Mouse (Mus musculus) erythroblast, embryonic 14.5 days (primary cell): ENCODE data around the gene Prkag2. TPM values are rescaled to one million over a fixed set of nuclear protein-coding genes. Genes with fewer than 3 reads are reported as not detected.
A peak's percentile ranks its signal among the peaks of the same experiment; 100 is the strongest.

Experiments used
- H3K27me3 ChIP-seq: 2 replicates; pipeline ENCODE4 v1.6.1; 2012; ENCODE audit warnings: inconsistent platforms; ENCODE audit not compliant: control insufficient read depth
- H3K36me3 ChIP-seq: 2 replicates; pipeline ENCODE4 v1.6.1; 2012; ENCODE audit warnings: mild to moderate bottlenecking, inconsistent platforms; ENCODE audit not compliant: control insufficient read depth
- H3K4me1 ChIP-seq: 2 replicates; pipeline ENCODE4 v1.6.1; 2012; ENCODE audit warnings: inconsistent platforms; ENCODE audit not compliant: control insufficient read depth
- H3K4me3 ChIP-seq: replicated peaks from 2 replicates; pipeline ENCODE3; 2012; ENCODE audit warnings: moderate library complexity, mild to moderate bottlenecking, inconsistent platforms
- H3K9me3 ChIP-seq: 2 replicates; pipeline ENCODE4 v1.6.1; 2012; ENCODE audit warnings: low read length, inconsistent platforms, mixed read lengths; ENCODE audit not compliant: control insufficient read depth
- GATA1 ChIP-seq: IDR thresholded peaks from 2 replicates; pipeline ENCODE4 v1.6.1; 2012; ENCODE audit warnings: low read length, inconsistent platforms, mixed read lengths
- TAL1 ChIP-seq: IDR thresholded peaks from 3 replicates; pipeline ENCODE4 v1.6.1; 2012; ENCODE audit warnings: low read length, inconsistent platforms, mixed read lengths
- polyA plus RNA-seq: library from polyadenylated mRNA; stranded (reverse); fragments of >175 nt; gene quantifications from 2 replicates; pipeline ENCODE4 v1.2.3, GENCODE M21; 2012

Gene Prkag2
- polyA plus RNA-seq, 1 experiment = 0.07 TPM

- TF ChIP-seq TAL1 (no peak), GATA1 (no peak)
- Histone ChIP-seq H3K27me3 (peaks cover 5% of the 10 kb centered on the region), H3K4me3 (no peak overlapping the region), H3K36me3 (no peaks in the 10 kb centered on the region; the same call in 1 of the 2 replicates), H3K9me3 (no peaks in the 10 kb centered on the region), H3K4me1 (peaks cover 34% of the 10 kb centered on the region)
Observed at GRCm38 (mm10) chr5:24873221-24873620, 227.2 kb downstream of the Prkag2 start.

DNA sequence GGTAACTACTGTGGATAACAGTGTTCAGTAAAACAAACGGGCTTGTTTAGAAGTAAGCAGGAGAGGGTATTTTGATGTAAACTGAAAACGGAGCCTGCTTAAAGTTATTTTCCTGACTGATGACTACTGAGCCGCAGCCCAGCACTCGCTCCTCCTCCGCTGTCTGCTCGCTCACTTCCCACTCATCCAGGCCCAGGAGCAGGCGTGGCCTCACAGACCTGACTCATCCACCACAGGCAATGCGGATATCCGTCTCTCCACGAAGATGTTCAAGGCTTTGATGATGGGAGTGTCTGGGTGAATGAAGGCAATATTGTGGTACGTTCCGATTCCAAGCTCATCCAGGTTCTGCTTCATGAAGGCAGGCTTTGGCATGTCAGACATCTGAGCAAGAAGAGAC, 229.2 kb downstream of the Prkag2 start:
- H3K36me3 ChIP-seq = no peaks in the 10 kb centered on the region; the same call in 1 of the 2 replicates
- no peak overlapping the region for H3K4me3 ChIP-seq
- H3K9me3 ChIP-seq = peaks cover 3% of the 10 kb centered on the region; the same call in 1 of the 2 replicates
- TF ChIP-seq TAL1 = no peak
- TF ChIP-seq GATA1 = no peak
- peaks cover 5% of the 10 kb centered on the region for H3K27me3 ChIP-seq
- peaks cover 31% of the 10 kb centered on the region for H3K4me1 ChIP-seq

DNA sequence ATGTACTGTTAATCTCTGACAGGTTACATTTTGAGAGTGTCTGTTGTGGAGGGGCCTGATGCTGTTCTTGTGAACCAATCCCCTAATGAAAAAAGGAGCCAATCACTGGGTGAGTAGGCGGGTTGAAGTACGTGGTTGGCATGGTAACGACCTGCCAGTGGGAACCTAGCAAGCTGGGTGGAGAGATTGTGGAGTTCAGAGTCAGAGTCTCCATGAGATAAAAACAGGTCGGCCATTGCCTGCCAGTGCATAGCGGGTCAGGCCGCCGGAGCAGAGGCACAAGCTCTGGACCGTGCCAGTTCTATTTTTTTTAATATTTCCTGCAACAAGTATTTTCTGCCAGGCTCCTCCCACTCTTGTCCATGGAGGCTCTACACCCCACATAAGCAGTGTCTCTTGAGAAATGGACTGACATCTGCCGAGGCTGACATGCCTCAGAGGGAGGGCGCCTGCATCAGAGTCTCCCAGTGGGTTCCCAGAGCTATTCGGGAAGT, 230.6 kb downstream of the Prkag2 start:
- Histone ChIP-seq H3K4me1 (peaks cover 36% of the 10 kb centered on the region), H3K4me3 (peak overlapping the region; percentile 47), H3K27me3 (peaks cover 5% of the 10 kb centered on the region), H3K36me3 (no peaks in the 10 kb centered on the region; the same call in 1 of the 2 replicates), H3K9me3 (peaks cover 4% of the 10 kb centered on the region; the same call in 1 of the 2 replicates)
- TF ChIP-seq GATA1 (peak; percentile 35; the same call in 1 of the 2 replicates), TAL1 (peak; percentile 61)

GRCm38 (mm10) chr5:24863804-24864203, 236.6 kb downstream of the Prkag2 start:
- Histone ChIP-seq H3K36me3 (peaks cover 2% of the 10 kb centered on the region; the same call in 1 of the 2 replicates), H3K27me3 (no peaks in the 10 kb centered on the region), H3K4me3 (no peak overlapping the region), H3K4me1 (peaks cover 43% of the 10 kb centered on the region), H3K9me3 (peaks cover 4% of the 10 kb centered on the region; the same call in 1 of the 2 replicates)
- TF ChIP-seq TAL1 (no peak), GATA1 (no peak)

- Histone ChIP-seq H3K36me3 (peaks cover 2% of the 10 kb centered on the region; the same call in 1 of the 2 replicates), H3K4me3 (no peak overlapping the region), H3K27me3 (no peaks in the 10 kb centered on the region), H3K9me3 (peaks cover 3% of the 10 kb centered on the region; the same call in 1 of the 2 replicates), H3K4me1 (peaks cover 49% of the 10 kb centered on the region)
- TF ChIP-seq GATA1 (no peak), TAL1 (no peak)
Observed at GRCm38 (mm10) chr5:24861449-24861930, 239.0 kb downstream of the Prkag2 start.

DNA sequence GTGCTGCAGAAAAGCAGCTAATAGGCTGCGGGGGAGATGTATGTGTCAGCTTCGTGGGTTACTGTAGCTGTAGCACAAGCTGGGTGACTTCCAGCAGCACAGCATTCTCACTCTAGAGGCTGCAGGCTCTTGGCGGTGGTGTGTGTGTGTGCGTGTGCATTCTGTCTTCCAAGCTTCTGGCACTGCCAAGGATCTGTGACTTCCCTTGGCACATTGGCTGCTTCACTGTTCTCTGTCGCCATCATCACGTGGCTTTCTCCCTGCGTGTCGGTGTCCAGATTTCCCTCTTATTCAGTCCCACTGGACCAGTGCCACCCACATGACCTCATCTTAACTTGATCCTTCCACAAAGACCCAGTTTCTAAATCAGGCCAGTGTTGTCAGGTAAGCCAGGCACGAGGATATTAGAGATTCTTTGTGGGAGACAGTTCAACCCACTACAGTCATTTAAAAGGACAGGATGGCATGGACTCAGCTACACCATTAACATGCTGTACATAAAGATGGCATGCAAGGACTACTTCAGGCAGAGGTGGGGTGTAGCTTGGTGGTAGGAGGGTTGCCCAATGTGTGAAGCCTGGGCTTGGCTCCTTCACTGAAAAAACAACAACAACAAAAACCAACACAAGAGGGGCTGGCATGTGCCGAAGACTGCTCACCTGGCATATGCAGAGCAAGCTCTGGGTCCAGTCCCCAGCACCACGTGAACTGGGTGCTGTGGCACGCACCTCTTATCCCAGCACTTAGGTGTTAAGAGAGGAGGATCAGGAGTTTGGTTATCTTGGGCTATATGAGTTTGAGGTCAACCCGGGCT, 239.6 kb downstream of the Prkag2 start:
- Histone ChIP-seq H3K36me3 (peaks cover 2% of the 10 kb centered on the region; the same call in 1 of the 2 replicates), H3K4me3 (no peak overlapping the region), H3K4me1 (peaks cover 55% of the 10 kb centered on the region), H3K9me3 (no peaks in the 10 kb centered on the region), H3K27me3 (no peaks in the 10 kb centered on the region)
- TF ChIP-seq GATA1 (no peak), TAL1 (no peak)

DNA sequence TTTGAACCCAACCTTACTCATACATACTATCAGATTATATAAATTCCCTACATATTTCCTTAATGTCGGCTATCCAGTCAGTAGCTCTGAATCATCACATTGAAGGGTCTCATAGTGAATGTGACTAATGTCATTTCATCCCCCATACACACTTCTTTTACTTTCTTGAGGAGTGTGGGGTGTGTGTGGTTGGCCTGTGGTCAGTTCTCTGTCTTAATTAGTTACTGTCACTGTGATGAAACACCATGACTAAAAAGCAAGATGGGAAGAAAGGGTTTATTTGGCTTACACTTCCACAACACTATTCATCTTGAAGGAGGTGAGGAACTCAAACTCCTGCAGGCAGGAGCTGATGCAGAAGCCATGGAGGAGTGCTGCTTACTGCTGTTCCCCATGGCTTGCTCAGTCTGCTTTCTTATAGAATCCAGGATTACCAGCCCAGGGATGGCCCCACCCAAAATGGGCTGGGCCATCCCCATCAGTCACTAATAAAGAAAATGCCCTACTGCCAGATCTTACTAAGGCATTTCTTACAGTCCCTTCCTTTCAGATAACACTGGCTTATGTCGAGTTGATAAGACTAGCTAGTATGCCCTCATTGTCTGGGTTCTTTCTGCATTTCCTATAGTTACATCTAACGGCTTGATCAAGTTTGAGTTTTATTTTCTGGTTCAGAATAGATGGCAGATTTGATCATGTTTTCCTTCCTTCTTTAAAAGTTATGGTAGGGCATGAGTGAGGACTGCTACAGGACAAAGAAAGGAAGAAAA, 240.5 kb downstream of the Prkag2 start:
- Histone ChIP-seq H3K9me3 (no peaks in the 10 kb centered on the region), H3K36me3 (peaks cover 2% of the 10 kb centered on the region; the same call in 1 of the 2 replicates), H3K4me1 (peaks cover 61% of the 10 kb centered on the region), H3K27me3 (no peaks in the 10 kb centered on the region), H3K4me3 (no peak overlapping the region)
- no peak for TF ChIP-seq TAL1
- no peak for TF ChIP-seq GATA1

DNA sequence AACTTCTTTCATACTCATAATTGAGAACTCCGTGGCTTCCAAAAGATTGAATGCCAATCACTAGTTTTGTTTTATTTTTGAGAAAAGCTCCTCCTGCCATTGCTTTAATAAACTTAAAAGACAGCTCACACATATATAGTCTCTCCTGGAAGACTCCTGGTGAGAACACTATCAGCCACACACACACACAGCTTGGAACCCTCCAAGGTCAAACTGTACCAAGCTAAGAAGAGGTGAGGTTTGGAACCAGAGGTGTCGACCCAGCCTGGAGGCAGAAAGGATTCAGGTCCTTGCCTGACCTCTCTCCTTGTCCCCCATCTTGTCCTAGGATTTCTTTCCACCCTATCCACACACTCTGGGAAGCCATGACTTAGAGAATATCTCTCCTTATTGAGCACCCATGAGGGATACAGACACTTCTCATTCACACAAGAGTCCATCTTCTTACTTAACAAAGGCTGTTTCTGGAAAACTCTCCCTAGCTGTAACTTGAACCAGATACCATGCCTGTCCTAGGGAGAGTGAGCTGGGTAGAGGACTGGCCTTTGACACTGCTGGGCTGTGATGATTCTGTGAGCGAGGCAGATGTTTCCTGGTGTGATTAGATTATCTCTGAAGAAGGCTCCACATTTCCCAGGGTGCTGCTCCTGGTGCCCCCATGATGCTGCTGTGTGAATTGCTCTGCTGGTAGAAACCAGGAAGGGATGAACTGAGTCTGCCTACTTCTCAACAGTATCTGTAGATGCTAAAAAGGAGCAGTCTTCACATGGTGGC, 245.4 kb downstream of the Prkag2 start:
- H3K4me1 ChIP-seq = peaks cover 46% of the 10 kb centered on the region
- no peaks in the 10 kb centered on the region for H3K36me3 ChIP-seq
- H3K27me3 ChIP-seq = no peaks in the 10 kb centered on the region
- H3K4me3 ChIP-seq = peak overlapping the region; percentile 27
- H3K9me3 ChIP-seq = no peaks in the 10 kb centered on the region
- TF ChIP-seq GATA1 = peak; percentile 72
- TF ChIP-seq TAL1 = peak; percentile 83
